Mouse (Mus musculus) embryo, embryonic 10 days (tissue): ENCODE measurements at regions not wholly inside any gene's neighbourhood (a gene's known extent, or its start where the extent isn't known, plus 50 kb on each side); places are given as distances from the start of the nearest gene placed in this dataset.

Experiments
- DNase-seq: peaks from one replicate; pipeline ENCODE4 v3.0.0-alpha.2; 2015; ENCODE audit warnings: low spot score

- DNase-seq, result no peak
Measured at GRCm38 (mm10) chr3:155979636-155980035, 582.0 kb upstream of the Negr1 start.

GRCm38 (mm10) chr3:155994044-155994443 lies 567.5 kb upstream of the Negr1 start:
- no peak for DNase-seq

- peak; percentile 11 for DNase-seq
Measured at GRCm38 (mm10) chr3:156017676-156018230, 543.8 kb upstream of the Negr1 start.

GRCm38 (mm10) chr3:156028602-156029188 lies 532.9 kb upstream of the Negr1 start:
- peak; percentile 5 for DNase-seq

- DNase-seq, result no peak
Measured at GRCm38 (mm10) chr3:156070257-156070656, 491.3 kb upstream of the Negr1 start.

- no peak for DNase-seq
Measured at GRCm38 (mm10) chr3:156082268-156082667, 479.3 kb upstream of the Negr1 start.

- no peak for DNase-seq
Measured at GRCm38 (mm10) chr3:156093689-156094088, 467.9 kb upstream of the Negr1 start.

GRCm38 (mm10) chr3:156094990-156095389 lies 466.6 kb upstream of the Negr1 start:
- no peak for DNase-seq

GRCm38 (mm10) chr3:156105788-156106187 lies 455.8 kb upstream of the Negr1 start:
- no peak for DNase-seq

GRCm38 (mm10) chr3:156120341-156120740 lies 441.3 kb upstream of the Negr1 start:
- no peak for DNase-seq

GRCm38 (mm10) chr3:156131598-156131997 lies 430.0 kb upstream of the Negr1 start:
- DNase-seq, result no peak

- no peak for DNase-seq
Measured at GRCm38 (mm10) chr3:156141355-156141754, 420.2 kb upstream of the Negr1 start.

- DNase-seq, result no peak
Measured at GRCm38 (mm10) chr3:156149322-156149721, 412.3 kb upstream of the Negr1 start.

GRCm38 (mm10) chr3:156170076-156170475 lies 391.5 kb upstream of the Negr1 start:
- no peak for DNase-seq

GRCm38 (mm10) chr3:156198688-156199087 lies 362.9 kb upstream of the Negr1 start:
- DNase-seq, result no peak

GRCm38 (mm10) chr3:156199749-156200467 lies 361.7 kb upstream of the Negr1 start:
- DNase-seq, result no peak

- DNase-seq, result no peak
Measured at GRCm38 (mm10) chr3:156205246-156205645, 356.3 kb upstream of the Negr1 start.

- DNase-seq, result no peak
Measured at GRCm38 (mm10) chr3:156208420-156208819, 353.2 kb upstream of the Negr1 start.

- DNase-seq, result no peak
Measured at GRCm38 (mm10) chr3:156210827-156211226, 350.8 kb upstream of the Negr1 start.

- peak; percentile 7 for DNase-seq
Measured at GRCm38 (mm10) chr3:156214823-156215222, 346.8 kb upstream of the Negr1 start.

GRCm38 (mm10) chr3:156232111-156232510 lies 329.5 kb upstream of the Negr1 start:
- no peak for DNase-seq

- no peak for DNase-seq
Measured at GRCm38 (mm10) chr3:156235955-156236354, 325.6 kb upstream of the Negr1 start.

GRCm38 (mm10) chr3:156252256-156252861 lies 309.2 kb upstream of the Negr1 start:
- DNase-seq, result no peak
